ENCODE assay signal across 9 mouse cellular contexts in the genomic region with DNA sequence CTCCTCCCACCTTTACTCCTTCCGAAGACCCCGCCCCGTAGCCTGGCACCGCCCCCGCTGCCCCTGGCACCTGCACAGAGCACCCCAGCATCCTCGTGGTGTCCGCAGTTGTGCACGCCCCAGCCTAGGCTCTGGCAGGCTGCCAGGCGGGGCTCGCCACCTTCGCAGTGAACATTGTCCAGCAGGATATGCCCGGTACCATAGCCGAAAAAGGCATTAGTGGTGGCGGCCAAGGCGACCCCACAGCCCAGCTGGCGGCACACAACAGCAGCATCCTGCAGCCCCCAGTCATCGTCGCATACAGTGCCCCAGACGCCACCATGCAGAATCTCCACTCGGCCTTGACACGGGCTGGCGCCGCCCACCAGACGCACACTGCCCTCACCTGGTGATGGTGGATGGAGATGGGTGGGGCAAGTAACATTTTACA. TPM values are rescaled to one million over a fixed set of nuclear protein-coding genes. Genes with fewer than 3 reads are reported as not detected.
DNase-seq lines count a peak whose midpoint lies in the region; ATAC-seq and TF ChIP-seq lines count a peak whose summit lies in the region.
"Had no signal": no experiment of that assay in that cellular context is flagged by ENCODE, and none has a peak within 500 bp of the region (broad histone marks: within the 10 kb centered on the region; RNA-seq: fewer than 3 reads in every experiment).

No protein-coding gene starts in this region.

- WGBS in heart, adult 2 months: 13% methylated on average over 24 of the region's 24 CpGs
- WGBS in limb, embryonic 11.5 days: 7% methylated on average over 24 of the region's 24 CpGs
- 15% methylated on average over 24 of the region's 24 CpGs for WGBS in midbrain, embryonic 15.5 days

- H3K27ac ChIP-seq in heart, adult 2 months: no peak overlapping the region
- no peak overlapping the region for H3K27ac ChIP-seq in limb, embryonic 11.5 days (replicated peaks; ENCODE audit: low read depth, low read length)
- no peak overlapping the region for H3K27ac ChIP-seq in midbrain, embryonic 15.5 days

- no peaks in the 10 kb centered on the region for H3K9me3 ChIP-seq in limb, embryonic 11.5 days (ENCODE audit: control insufficient read depth, low read length)
- no peaks in the 10 kb centered on the region for H3K9me3 ChIP-seq in midbrain, embryonic 15.5 days

- no peak for ATAC-seq in limb, embryonic 11.5 days (ENCODE audit: insufficient number of reproducible peaks, low FRiP score, low TSS enrichment, low read depth)
- no peak for ATAC-seq in midbrain, embryonic 15.5 days (replicated peaks)

- H3K9ac ChIP-seq in heart, adult 2 months (ENCODE audit: low read depth, low read length): no peak overlapping the region; the same call in 1 of the 2 replicates
- peak overlapping the region; percentile 32 for H3K9ac ChIP-seq in limb, embryonic 11.5 days (ENCODE audit: low read length)
- H3K9ac ChIP-seq in midbrain, embryonic 15.5 days: 0 out of 2 replicates have a peak overlapping the region, but pooled peaks have one; percentile 1

- DNase-seq in heart, adult 2 months: no peak
- DNase-seq in heart, postnatal 36 days: no peak
- DNase-seq in cerebellum, adult 8-10 months: peak; percentile 49
- peak; percentile 48 for DNase-seq in heart, postnatal 4 days
- peak; percentile 32 for DNase-seq in limb, embryonic 11.5 days (ENCODE audit: low spot score)
- no peak for DNase-seq in spleen, adult 18-20 months
- DNase-seq in layer of hippocampus, adult 18-20 months (ENCODE audit: low spot score in 2 of 2): no peak

- intact Hi-C loops in heart, adult 2 months (cut with DNase I): no loop called here
- intact Hi-C loops in heart, postnatal 36 days (cut with DNase I): loop anchor here (5.0 kb wide), 1 partner anchor 97 kb away; no protein-coding TSS in a partner anchor

- no peaks in the 10 kb centered on the region for H3K27me3 ChIP-seq in heart, adult 2 months (ENCODE audit: control insufficient read depth, insufficient read depth, low read length)
- 0 out of 2 replicates have a peak, but pooled peaks cover 6% of the 10 kb centered on the region for H3K27me3 ChIP-seq in limb, embryonic 11.5 days (ENCODE audit: control insufficient read depth, insufficient read depth, low read length)
- no peaks in the 10 kb centered on the region for H3K27me3 ChIP-seq in midbrain, embryonic 15.5 days (replicated peaks)

- H3K79me2 ChIP-seq in heart, adult 2 months (replicated peaks; ENCODE audit: control insufficient read depth, insufficient read depth, low read length): no peaks in the 10 kb centered on the region

- peaks cover 5% of the 10 kb centered on the region for H3K4me1 ChIP-seq in heart, adult 2 months (ENCODE audit: control insufficient read depth, insufficient read depth, low read length)
- H3K4me1 ChIP-seq in limb, embryonic 11.5 days (ENCODE audit: control insufficient read depth, insufficient read depth, low read length): 0 out of 2 replicates have a peak, but pooled peaks cover 6% of the 10 kb centered on the region
- peaks cover 14% of the 10 kb centered on the region; the same call in 1 of the 2 replicates for H3K4me1 ChIP-seq in midbrain, embryonic 15.5 days

- no peaks in the 10 kb centered on the region for H3K36me3 ChIP-seq in heart, adult 2 months (ENCODE audit: control insufficient read depth, insufficient read depth, low read length)
- no peaks in the 10 kb centered on the region for H3K36me3 ChIP-seq in limb, embryonic 11.5 days (ENCODE audit: control insufficient read depth, insufficient read depth, low read length)
- no peaks in the 10 kb centered on the region for H3K36me3 ChIP-seq in midbrain, embryonic 15.5 days (replicated peaks)

- TF ChIP-seq CTCF in heart, adult 2 months (IDR thresholded peaks at IDR 0.05): peak; percentile 14; the same call in 1 of the 2 replicates

- no peak for TF ChIP-seq EP300 in heart, adult 2 months (IDR thresholded peaks at IDR 0.05; ENCODE audit: insufficient read depth, low read depth, low read length)

- TF ChIP-seq POLR2A in heart, adult 2 months (IDR thresholded peaks at IDR 0.05; ENCODE audit: insufficient read depth, low read depth, low read length): no peak

- H3K4me2 ChIP-seq in limb, embryonic 11.5 days (ENCODE audit: low read depth, severe bottlenecking): peak overlapping the region; percentile 32
- peak overlapping the region; percentile 38 for H3K4me2 ChIP-seq in midbrain, embryonic 15.5 days

- no peak overlapping the region for H3K4me3 ChIP-seq in heart, adult 2 months
- no peak overlapping the region for H3K4me3 ChIP-seq in limb, embryonic 11.5 days (ENCODE audit: low read depth, low read length)
- peak overlapping the region; percentile 17 for H3K4me3 ChIP-seq in midbrain, embryonic 15.5 days

RNA-seq across cellular contexts. Expression of gene Ssc4d, which starts 8.8 kb away (rescaled TPM):
- total RNA-seq in heart, adult 2 months (2021): under 1 TPM; 0.09 to 0.21 TPM
- polyA plus RNA-seq in heart, adult 2 months (2012; rRNA removed): 1.0 and 1.6 TPM in 2 replicates
- under 1 TPM; 0.58 to 0.68 TPM for total RNA-seq in heart, postnatal 36 days (2021)
- under 1 TPM; 0.36 to 0.69 TPM for total RNA-seq in heart, postnatal 4 days (2021)
- 4.6 and 5.7 TPM in 2 replicates for polyA plus RNA-seq in limb, embryonic 11.5 days (2014; fragmentation: Nextera tagmentation; extraction: Ambion mirVana)
- 1.4 and 2.2 TPM in 2 replicates for polyA plus RNA-seq in midbrain, embryonic 15.5 days (2015; fragmentation: Nextera tagmentation; extraction: Ambion mirVana)
- 1 to 10 TPM; 1.1 to 1.4 TPM for total RNA-seq in layer of hippocampus, adult 18-20 months (2021)

RNA-seq across cellular contexts. Expression of gene Zp3, which starts 14.4 kb away (rescaled TPM):
- not detected for total RNA-seq in heart, adult 2 months (2021)
- polyA plus RNA-seq in heart, adult 2 months (2012; rRNA removed): not detected in 2 replicates
- not detected for total RNA-seq in heart, postnatal 36 days (2021)
- total RNA-seq in heart, postnatal 4 days (2021): not detected
- polyA plus RNA-seq in limb, embryonic 11.5 days (2014; fragmentation: Nextera tagmentation; extraction: Ambion mirVana): not detected in 2 replicates
- polyA plus RNA-seq in midbrain, embryonic 15.5 days (2015; fragmentation: Nextera tagmentation; extraction: Ambion mirVana): 0.17 and 0.21 TPM in 2 replicates
- not detected for total RNA-seq in layer of hippocampus, adult 18-20 months (2021)
- total RNA-seq: heart, postnatal 14 days had no signal

RNA-seq across cellular contexts. Expression of gene Dtx2, which starts 29.1 kb away (rescaled TPM):
- total RNA-seq in heart, adult 2 months (2021): 1 to 10 TPM; 6.3 to 7.3 TPM
- polyA plus RNA-seq in heart, adult 2 months (2012; rRNA removed): 9.7 and 10.9 TPM in 2 replicates
- 1 to 10 TPM; 7.2 to 7.9 TPM for total RNA-seq in heart, postnatal 36 days (2021)
- total RNA-seq in heart, postnatal 4 days (2021): 10 to 100 TPM in 1 of 2 experiments, 1 to 10 TPM in 1; 9.7 to 10.7 TPM
- 32.3 and 33.8 TPM in 2 replicates for polyA plus RNA-seq in limb, embryonic 11.5 days (2014; fragmentation: Nextera tagmentation; extraction: Ambion mirVana)
- 26.8 and 27.5 TPM in 2 replicates for polyA plus RNA-seq in midbrain, embryonic 15.5 days (2015; fragmentation: Nextera tagmentation; extraction: Ambion mirVana)
- total RNA-seq in layer of hippocampus, adult 18-20 months (2021): 1 to 10 TPM; 8.8 to 9.2 TPM

RNA-seq across cellular contexts. Expression of gene Ywhag, which starts 31.1 kb away (rescaled TPM):
- total RNA-seq in heart, adult 2 months (2021): 100 to 1,000 TPM; 275 to 304 TPM
- 99.0 and 116 TPM in 2 replicates for polyA plus RNA-seq in heart, adult 2 months (2012; rRNA removed)
- total RNA-seq in heart, postnatal 36 days (2021): 100 to 1,000 TPM; 279 to 282 TPM
- total RNA-seq in heart, postnatal 4 days (2021): 100 to 1,000 TPM; 285 to 292 TPM
- 98.2 and 105 TPM in 2 replicates for polyA plus RNA-seq in limb, embryonic 11.5 days (2014; fragmentation: Nextera tagmentation; extraction: Ambion mirVana)
- 845 and 866 TPM in 2 replicates for polyA plus RNA-seq in midbrain, embryonic 15.5 days (2015; fragmentation: Nextera tagmentation; extraction: Ambion mirVana)
- 1,000 to 10,000 TPM; 1,236 to 1,273 TPM for total RNA-seq in layer of hippocampus, adult 18-20 months (2021)

Comparison
In these comparisons a context has a peak if more than half of its experiments do, and no peak if none do; other contexts are left out.
1. DNase-seq: peak in cerebellum, adult 8-10 months (single experiment), heart, postnatal 4 days (single experiment) and limb, embryonic 11.5 days (single experiment); none in heart, adult 2 months (0 of 2), heart, postnatal 36 days (0 of 2), spleen, adult 18-20 months (0 of 2) and layer of hippocampus, adult 18-20 months (0 of 2).